Mouse (Mus musculus) embryonic facial prominence, embryonic 11.5 days (tissue): ENCODE data around the gene Adam6a. TPM values are rescaled to one million over a fixed set of nuclear protein-coding genes. Genes with fewer than 3 reads are reported as not detected.
"Not testable (repeated sequence)": the region's sequence is repeated elsewhere in the genome, so short reads cannot be mapped to it uniquely, and the experiment has no call there.

Experiments
- ATAC-seq: fragments of 200-750 bp; cut with Nextera tagmentation; replicated peaks from 2 replicates; pipeline ENCODE4 v1.8.0; 2017; ENCODE audit warnings: low read depth; ENCODE audit not compliant: insufficient number of reproducible peaks, low FRiP score, low TSS enrichment
- DNase-seq: peaks from one replicate; pipeline ENCODE4 v3.0.0-alpha.2; 2015; ENCODE audit warnings: low spot score
- H3K27ac ChIP-seq: fragments of 300-500 bp; sonication (generic); replicated peaks from 2 replicates; pipeline ENCODE4 v1.5.1; 2014; ENCODE audit warnings: mild to moderate bottlenecking, low read depth, low read length, control low read depth
- H3K27me3 ChIP-seq: fragments of 300-500 bp; sonication (generic); 2 replicates; pipeline ENCODE4 v1.6.1; 2014; ENCODE audit warnings: mild to moderate bottlenecking, low read length, moderate library complexity, mixed read lengths; ENCODE audit not compliant: control insufficient read depth, insufficient read depth
- H3K36me3 ChIP-seq: fragments of 300-500 bp; sonication (generic); replicated peaks from 2 replicates; pipeline ENCODE4 v1.6.1; 2014; ENCODE audit warnings: low read depth, mild to moderate bottlenecking, low read length, moderate library complexity, mixed read lengths; ENCODE audit not compliant: control insufficient read depth, insufficient read depth
- H3K4me1 ChIP-seq: fragments of 300-500 bp; sonication (generic); 2 replicates; pipeline ENCODE4 v1.6.1; 2014; ENCODE audit warnings: low read length, mixed read lengths; ENCODE audit not compliant: control insufficient read depth, insufficient read depth
- H3K4me2 ChIP-seq: fragments of 300-500 bp; sonication (generic); 2 replicates; pipeline ENCODE4 v1.6.1; 2014; ENCODE audit warnings: low read depth, mild to moderate bottlenecking, control low read depth, low read length, moderate library complexity
- H3K4me3 ChIP-seq: fragments of 300-500 bp; sonication (generic); 2 replicates; pipeline ENCODE4 v1.5.1; 2014; ENCODE audit warnings: low read depth, low read length, control low read depth
- H3K9ac ChIP-seq: fragments of 300-500 bp; sonication (generic); replicated peaks from 2 replicates; pipeline ENCODE4 v1.6.1; 2014; ENCODE audit warnings: mild to moderate bottlenecking, control low read depth, low read length
- H3K9me3 ChIP-seq: fragments of 300-500 bp; sonication (generic); replicated peaks from 2 replicates; pipeline ENCODE4 v1.6.1; 2016; ENCODE audit warnings: mild to moderate bottlenecking, low read length, inconsistent platforms, mixed read lengths; ENCODE audit not compliant: control insufficient read depth
- WGBS: fragments of 180-500 bp; shearing (Covaris S2); extraction: QIAGEN DNeasy Blood & Tissue Kit; methylation state at CpG from one replicate; pipeline ENCODE4 v1.1.7; 2014; 5-methylcytosine and 5-hydroxymethylcytosine counted together
- polyA plus RNA-seq: library from polyadenylated mRNA; unstranded; fragments of >200 nt; fragmentation: Nextera tagmentation; extraction: Ambion mirVana; gene quantifications from 2 replicates; pipeline ENCODE4 v1.2.1, GENCODE M21; 2014

Adam6a gene
- polyA plus RNA-seq: not detected in 2 replicates

DNA sequence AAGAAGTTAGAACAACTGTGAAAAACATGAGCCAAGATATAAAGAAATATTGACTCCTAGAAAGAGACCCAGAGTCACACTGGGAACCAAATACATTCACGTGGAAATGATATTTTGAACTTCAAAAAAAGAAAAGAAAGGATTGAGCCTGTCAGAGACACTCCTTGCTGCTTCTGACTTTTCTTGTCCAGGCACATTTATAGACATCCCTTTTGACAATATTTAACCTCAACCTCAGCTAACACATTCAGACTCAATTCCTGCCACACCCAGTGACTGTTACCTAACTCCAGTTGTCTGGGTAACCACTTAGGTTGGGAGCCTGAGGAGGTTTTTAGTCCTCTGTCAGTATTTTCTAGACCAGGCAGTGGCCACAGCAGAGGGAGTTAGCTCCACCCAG is at the start of gene Adam6a:
Gene Adam6a (plus strand): TSS at position 301 of the 400 bp plus-strand sequence.
- WGBS: no CpG with 5 or more reads among the region's 1 CpGs
- ATAC-seq, H3K4me3 ChIP-seq, H3K36me3 ChIP-seq, H3K27ac ChIP-seq, H3K9ac ChIP-seq, H3K4me1 ChIP-seq, H3K9me3 ChIP-seq, DNase-seq, H3K4me2 ChIP-seq, H3K27me3 ChIP-seq: not testable (repeated sequence)

DNA sequence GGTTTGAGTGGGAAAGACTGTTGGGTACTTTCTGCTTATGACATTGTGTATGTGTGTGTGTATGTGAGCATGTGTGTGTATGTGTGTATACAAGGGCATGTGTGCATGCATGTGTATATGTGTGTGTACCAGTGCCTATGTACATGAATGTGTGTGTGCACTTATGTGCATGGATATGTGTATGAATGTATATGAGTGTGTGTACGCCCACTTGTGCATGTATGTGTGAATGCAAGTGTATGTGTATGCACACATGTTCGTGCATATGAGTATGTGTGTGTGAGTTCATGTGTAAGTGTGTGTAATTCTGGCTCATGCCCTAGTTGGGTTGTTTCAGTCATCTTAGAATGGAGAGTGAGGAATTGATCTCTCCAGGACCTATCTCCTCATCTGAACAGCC is 17.8 kb upstream of the Adam6a start:
- Histone ChIP-seq H3K27me3 (no peaks in the 10 kb centered on the region), H3K4me1 (no peaks in the 10 kb centered on the region), H3K4me3 (no peak overlapping the region), H3K36me3 (no peaks in the 10 kb centered on the region), H3K4me2 (no peak overlapping the region), H3K27ac (no peak overlapping the region), H3K9ac (no peak overlapping the region), H3K9me3 (no peaks in the 10 kb centered on the region; the same call in 1 of the 2 replicates)
- 73% methylated on average over 2 of the region's 2 CpGs for WGBS
- ATAC-seq (no peak), DNase-seq (no peak)

DNA sequence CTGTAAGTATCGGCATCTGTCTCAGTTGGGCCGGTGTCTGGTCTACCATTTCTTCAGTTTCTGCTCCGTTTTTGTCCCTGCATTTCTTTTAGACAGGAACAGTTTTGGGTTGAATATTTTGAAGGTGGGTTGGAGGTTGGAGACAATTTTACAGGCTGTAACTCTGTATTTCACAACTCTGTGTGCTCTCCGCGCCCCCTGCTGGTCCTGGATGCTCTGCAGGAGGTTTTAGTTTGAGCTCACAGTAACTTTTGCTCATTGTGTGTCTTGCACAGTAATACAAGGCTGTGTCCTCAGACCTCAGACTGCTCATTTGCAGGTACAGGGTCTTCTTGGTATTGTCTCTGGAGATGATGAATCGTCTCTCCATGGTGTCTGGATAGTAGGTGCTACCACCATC is 34.5 kb downstream of the Adam6a start:
- Histone ChIP-seq H3K9me3 (no peaks in the 10 kb centered on the region), H3K9ac (no peak overlapping the region), H3K4me1 (no peaks in the 10 kb centered on the region), H3K4me2 (no peak overlapping the region), H3K36me3 (no peaks in the 10 kb centered on the region), H3K27me3 (no peaks in the 10 kb centered on the region), H3K4me3 (no peak overlapping the region), H3K27ac (no peak overlapping the region)
- DNase-seq: no peak
- 56% methylated on average over 6 of the region's 6 CpGs for WGBS
- no peak for ATAC-seq

DNA sequence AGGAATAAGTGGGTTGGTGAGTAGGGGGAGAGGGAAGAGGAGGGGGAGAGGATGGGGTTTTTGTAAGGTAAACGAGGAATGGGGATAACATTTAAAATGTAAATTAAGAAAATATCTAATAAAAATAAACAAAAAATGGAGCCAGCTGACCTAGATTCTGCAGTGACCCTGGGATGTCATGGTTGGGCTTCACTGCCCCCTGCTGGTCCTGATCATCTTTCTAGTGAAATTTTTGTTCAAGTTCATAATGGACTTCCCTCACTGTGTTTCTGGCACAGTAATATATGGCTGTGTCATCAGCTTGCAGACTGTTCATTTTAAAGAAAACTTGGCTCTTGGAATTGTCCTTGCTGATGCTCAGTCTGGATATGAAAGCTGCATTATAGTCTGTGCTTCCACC is 44.3 kb downstream of the Adam6a start:
- no peak overlapping the region for H3K4me2 ChIP-seq
- no peak overlapping the region for H3K27ac ChIP-seq
- no peak for DNase-seq
- no peaks in the 10 kb centered on the region for H3K27me3 ChIP-seq
- no peak overlapping the region for H3K9ac ChIP-seq
- no peaks in the 10 kb centered on the region for H3K36me3 ChIP-seq
- no peak for ATAC-seq
- WGBS: 86% methylated on average over 1 of the region's 1 CpGs
- no peak overlapping the region for H3K4me3 ChIP-seq
- H3K9me3 ChIP-seq: no peaks in the 10 kb centered on the region
- no peaks in the 10 kb centered on the region for H3K4me1 ChIP-seq

Other genes starting within 250 kb of the Adam6a start
- gene Adam6b, start 54.4 kb upstream of the Adam6a start, polyA plus RNA-seq: not detected in 2 replicates